Comparison of ENCODE assay signal across 12 mouse cellular contexts in the genomic region with DNA sequence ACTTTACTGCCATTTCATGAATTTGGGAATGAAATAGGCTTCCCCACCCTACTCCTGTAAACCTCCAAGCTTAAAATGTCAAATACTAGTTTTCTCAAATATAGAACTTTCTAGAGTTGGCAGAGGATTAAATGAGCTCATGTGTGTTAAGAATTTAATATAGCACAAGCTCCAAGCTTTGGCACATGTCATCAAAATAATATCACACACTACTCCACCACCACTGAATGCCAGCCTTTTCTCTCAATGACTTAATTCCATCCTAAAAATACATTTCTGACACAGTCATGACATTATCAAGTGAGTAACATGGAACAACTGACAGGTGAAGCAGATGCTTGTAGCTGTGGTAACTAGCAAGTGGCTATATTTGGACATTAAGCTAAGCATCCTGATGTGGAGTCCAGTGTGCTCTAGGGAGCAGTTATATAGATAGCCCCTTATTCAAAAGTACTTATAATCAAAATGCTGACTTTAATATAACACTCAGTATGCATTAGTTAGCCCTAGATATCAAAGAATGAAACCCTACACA.
"Had no signal": no experiment of that assay in that cellular context is flagged by ENCODE, and none has a peak within 500 bp of the region (broad histone marks: within the 10 kb centered on the region; RNA-seq: fewer than 3 reads in every experiment).

No protein-coding gene starts in this region.

- H3K4me2 ChIP-seq: kidney, embryonic 15.5 days; limb, embryonic 13.5 days; neural tube, embryonic 12.5 days had no signal

- H3K9me3 ChIP-seq: kidney, embryonic 15.5 days; limb, embryonic 13.5 days; neural tube, embryonic 12.5 days had no signal

- H3K27me3 ChIP-seq: kidney, embryonic 15.5 days; limb, embryonic 13.5 days; neural tube, embryonic 12.5 days had no signal

- H3K27ac ChIP-seq: kidney, embryonic 15.5 days; limb, embryonic 13.5 days; liver, embryonic 14.5 days; neural tube, embryonic 12.5 days had no signal

- H3K36me3 ChIP-seq: kidney, embryonic 15.5 days; limb, embryonic 13.5 days; neural tube, embryonic 12.5 days had no signal

- H3K4me3 ChIP-seq: kidney, embryonic 15.5 days; limb, embryonic 13.5 days; neural tube, embryonic 12.5 days had no signal

- H3K4me1 ChIP-seq: kidney, embryonic 15.5 days; limb, embryonic 13.5 days; neural tube, embryonic 12.5 days had no signal

- DNase-seq: kidney, postnatal 14 days; left cerebral cortex, postnatal 4 days; lung, adult 18-20 months; midbrain, embryonic 14.5 days; retina, postnatal 1 day; right cerebral cortex, postnatal 4 days; spleen, adult 18-20 months; thymus, postnatal 36 days had no signal

- H3K9ac ChIP-seq: kidney, embryonic 15.5 days; limb, embryonic 13.5 days; liver, embryonic 14.5 days; neural tube, embryonic 12.5 days had no signal
